Mouse (Mus musculus) liver, postnatal 0 days (tissue): ENCODE measurements around the gene Nr4a1.

Source experiments
- CTCF ChIP-seq: sonication (generic); IDR thresholded peaks from 2 replicates; pipeline ENCODE4 v1.5.1; 2016; ENCODE audit warnings: antibody characterized with exemption, low read depth
- EP300 ChIP-seq: IDR thresholded peaks from 2 replicates; pipeline ENCODE4 v1.6.1; 2016; ENCODE audit warnings: antibody characterized with exemption, low read depth, mild to moderate bottlenecking

DNA sequence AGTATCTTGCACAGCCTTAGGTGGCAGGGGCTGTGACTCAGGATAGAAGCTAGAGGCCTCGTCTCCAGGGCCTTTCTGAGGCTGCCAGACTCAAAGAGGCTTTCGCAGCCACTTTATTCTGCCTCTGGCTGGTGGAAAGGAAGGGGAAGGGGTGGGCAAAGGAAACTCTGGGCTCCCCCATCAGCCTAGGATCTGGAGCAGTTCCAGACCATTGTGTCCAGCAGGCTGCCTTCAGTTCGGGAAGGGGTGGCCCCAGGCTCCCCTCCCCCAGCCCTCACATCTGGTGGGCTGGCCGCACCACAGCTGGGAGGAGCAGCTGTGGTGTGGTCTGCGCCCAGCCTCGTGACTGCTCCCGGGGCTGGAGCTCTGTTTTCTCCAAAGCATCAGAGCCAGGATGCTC, 26.1 kb upstream of the Nr4a1 start:
- no peak for TF ChIP-seq CTCF
- no peak; the same call in 1 of the 2 replicates for TF ChIP-seq EP300
